Mouse (Mus musculus): Measurements from ENCODE around the gene Capn11. TPM values are rescaled to one million over a fixed set of nuclear protein-coding genes. Genes with fewer than 3 reads are reported as not detected.

Capn11 gene
- polyA plus RNA-seq, 1 experiment from 2014 or later = 0.95 TPM

DNA sequence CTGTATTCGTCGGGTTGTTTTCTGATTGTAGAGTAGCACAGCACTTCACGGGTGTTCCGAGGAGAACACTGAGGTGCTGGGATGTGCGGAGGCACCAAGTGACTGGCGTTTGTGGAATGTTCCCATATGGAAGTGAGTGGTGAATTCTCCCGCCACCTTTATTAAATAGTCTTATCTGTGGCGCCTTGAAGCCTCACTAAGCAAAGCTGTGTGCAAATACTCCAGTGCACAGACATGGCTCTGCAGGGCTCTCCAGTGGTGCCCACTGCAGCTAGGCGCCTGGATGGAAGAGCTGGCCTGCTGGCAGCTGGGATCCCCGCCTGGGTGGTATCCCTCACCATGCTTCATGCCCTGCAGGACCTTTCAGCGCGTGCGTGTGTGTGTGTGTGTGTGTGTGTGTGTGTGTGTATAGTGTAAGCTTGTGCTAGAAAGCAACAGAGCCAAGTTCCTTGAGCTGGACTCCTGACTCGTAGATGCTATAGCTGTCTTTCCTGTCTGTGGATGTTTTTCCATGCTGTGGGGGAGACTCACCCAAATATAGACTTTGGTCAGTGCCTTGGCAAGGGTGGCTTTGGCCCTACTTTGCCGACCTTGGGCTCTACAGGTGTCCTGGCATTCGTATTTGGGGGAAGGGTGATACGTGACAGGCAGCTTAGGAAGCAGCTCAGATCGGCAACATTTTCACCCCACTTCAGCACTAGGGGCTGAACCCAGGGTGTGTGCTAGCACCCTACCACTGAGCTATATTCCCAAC, 34.9 kb upstream of the Capn11 start:
- Histone ChIP-seq H3K4me1 (peaks cover 52% of the 10 kb centered on the region), H3K4me3 (no peak overlapping the region; the same call in 1 of the 2 replicates), H3K9me3 (no peaks in the 10 kb centered on the region), H3K27me3 (ENCODE audit: insufficient read depth, poor library complexity, severe bottlenecking) (no peaks in the 10 kb centered on the region), H3K27ac (peak overlapping the region; percentile 54), H3K36me3 (peaks cover 29% of the 10 kb centered on the region)
- 61% methylated on average over 18 of the region's 18 CpGs for WGBS
- DNase-seq (ENCODE audit: low spot score) = no peak

DNA sequence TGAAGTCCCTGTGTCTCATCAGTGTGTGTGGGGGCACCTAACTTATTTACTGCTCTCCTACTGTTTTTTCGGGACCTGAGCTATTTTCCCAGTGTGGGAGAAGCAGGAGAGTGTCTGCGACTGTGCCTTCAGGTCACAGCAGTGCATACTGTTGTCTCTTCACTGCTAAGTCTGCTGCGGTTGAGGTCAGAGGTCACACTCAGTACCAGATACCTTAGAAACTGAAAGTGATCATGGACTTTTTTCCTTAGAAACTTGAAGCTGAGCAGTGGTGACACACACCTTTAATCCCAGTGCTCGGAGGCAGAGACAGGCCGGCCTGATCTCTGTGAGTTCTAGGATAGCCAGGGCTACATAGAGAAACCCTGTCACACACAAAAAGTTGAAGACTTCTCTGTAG, 33.0 kb upstream of the Capn11 start:
- DNase-seq (ENCODE audit: low spot score) = no peak
- no peaks in the 10 kb centered on the region for H3K9me3 ChIP-seq
- peaks cover 14% of the 10 kb centered on the region; the same call in 1 of the 2 replicates for H3K36me3 ChIP-seq
- no peaks in the 10 kb centered on the region for H3K27me3 ChIP-seq (ENCODE audit: insufficient read depth, poor library complexity, severe bottlenecking)
- no peak overlapping the region for H3K4me3 ChIP-seq
- 0 out of 2 replicates have a peak overlapping the region, but pooled peaks have one; percentile 13 for H3K27ac ChIP-seq
- WGBS = 75% methylated on average over 5 of the region's 5 CpGs
- H3K4me1 ChIP-seq = peaks cover 64% of the 10 kb centered on the region

DNA sequence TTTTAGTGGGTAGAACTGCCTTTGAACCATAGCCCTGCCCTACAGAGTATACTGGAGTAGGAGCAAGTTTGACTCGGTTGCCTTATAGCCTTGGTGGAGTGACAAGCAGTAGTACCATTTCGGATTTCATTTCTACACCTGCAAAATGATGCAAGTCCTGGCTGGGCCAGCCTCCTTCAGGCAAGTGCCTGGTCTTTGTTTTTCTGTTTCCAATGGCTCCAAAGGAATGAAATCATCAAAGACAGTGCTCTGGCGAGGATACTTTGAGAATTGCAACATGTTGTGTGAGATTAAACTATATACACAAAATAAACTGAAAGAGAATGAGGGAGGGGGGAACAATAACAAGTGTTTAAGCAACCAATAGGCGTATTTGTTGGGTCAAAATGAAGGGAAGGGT, 30.9 kb upstream of the Capn11 start:
- Histone ChIP-seq H3K27me3 (ENCODE audit: insufficient read depth, poor library complexity, severe bottlenecking) (no peaks in the 10 kb centered on the region), H3K4me3 (no peak overlapping the region), H3K27ac (no peak overlapping the region), H3K9me3 (no peaks in the 10 kb centered on the region), H3K36me3 (no peaks in the 10 kb centered on the region), H3K4me1 (peaks cover 57% of the 10 kb centered on the region)
- 85% methylated on average over 4 of the region's 4 CpGs for WGBS
- DNase-seq (ENCODE audit: low spot score) = no peak

GRCm38 (mm10) chr17:45689120-45689519, 30.0 kb upstream of the Capn11 start:
- H3K36me3 ChIP-seq = no peaks in the 10 kb centered on the region
- H3K27ac ChIP-seq = peak overlapping the region; percentile 25; the same call in 1 of the 2 replicates
- H3K9me3 ChIP-seq = no peaks in the 10 kb centered on the region
- peaks cover 58% of the 10 kb centered on the region for H3K4me1 ChIP-seq
- no peak overlapping the region for H3K4me3 ChIP-seq
- no peak for DNase-seq (ENCODE audit: low spot score)
- H3K27me3 ChIP-seq (ENCODE audit: insufficient read depth, poor library complexity, severe bottlenecking) = no peaks in the 10 kb centered on the region
- WGBS = 84% methylated on average over 9 of the region's 9 CpGs

DNA sequence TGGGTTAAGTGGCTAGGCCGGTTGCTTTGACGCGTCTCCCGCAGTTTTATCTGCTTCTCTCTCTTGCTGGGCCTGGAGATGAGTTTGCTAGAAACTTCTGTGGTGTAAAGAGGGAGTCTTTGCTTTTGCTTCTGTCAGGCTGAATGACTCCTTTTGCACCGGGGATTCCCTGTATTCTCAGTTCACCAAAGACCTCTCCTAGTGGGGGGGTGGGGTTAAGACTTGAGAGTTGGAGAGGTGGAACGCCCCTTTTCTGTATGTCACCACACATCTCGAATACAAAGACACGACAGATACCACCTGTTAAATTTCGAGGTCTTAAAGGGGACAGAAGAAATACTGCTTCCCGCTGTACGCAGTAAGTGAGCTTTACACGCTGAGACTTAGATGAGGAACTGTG, 27.6 kb upstream of the Capn11 start, which contains the start of gene Tmem63b:
Gene Tmem63b (minus strand): TSS at position 190 of the 400 bp plus-strand sequence.
- no peaks in the 10 kb centered on the region for H3K36me3 ChIP-seq
- H3K4me3 ChIP-seq = peak within 1 kb of the TSS; percentile 89
- H3K4me1 ChIP-seq = peaks cover 40% of the 10 kb centered on the region
- no peak for DNase-seq (ENCODE audit: low spot score)
- no peaks in the 10 kb centered on the region for H3K9me3 ChIP-seq
- peak within 1 kb of the TSS; percentile 93 for H3K27ac ChIP-seq
- 10% methylated on average over 12 of the region's 12 CpGs for WGBS
- no peaks in the 10 kb centered on the region for H3K27me3 ChIP-seq (ENCODE audit: insufficient read depth, poor library complexity, severe bottlenecking)

- H3K36me3 ChIP-seq = no peaks in the 10 kb centered on the region
- WGBS = under 1% methylated on average over 38 of the region's 50 CpGs
- H3K27ac ChIP-seq = peak within 1 kb of the TSS; percentile 93
- no peaks in the 10 kb centered on the region for H3K27me3 ChIP-seq (ENCODE audit: insufficient read depth, poor library complexity, severe bottlenecking)
- H3K4me1 ChIP-seq = peaks cover 36% of the 10 kb centered on the region
- H3K9me3 ChIP-seq = no peaks in the 10 kb centered on the region
- DNase-seq (ENCODE audit: low spot score) = peak; percentile 96
- peak within 1 kb of the TSS; percentile 89 for H3K4me3 ChIP-seq
Measured at GRCm38 (mm10) chr17:45686093-45686619, 27.0 kb upstream of the Capn11 start, which contains the start of gene Mrpl14. Gene Mrpl14 (plus strand): TSS chr17:45686322.

GRCm38 (mm10) chr17:45685171-45686092, 26.3 kb upstream of the Capn11 start:
- H3K4me1 ChIP-seq = peaks cover 43% of the 10 kb centered on the region
- peak overlapping the region; percentile 93 for H3K27ac ChIP-seq
- no peak for DNase-seq (ENCODE audit: low spot score)
- H3K9me3 ChIP-seq = no peaks in the 10 kb centered on the region
- WGBS = under 1% methylated on average over 58 of the region's 58 CpGs
- H3K27me3 ChIP-seq (ENCODE audit: insufficient read depth, poor library complexity, severe bottlenecking) = no peaks in the 10 kb centered on the region
- H3K36me3 ChIP-seq = no peaks in the 10 kb centered on the region
- H3K4me3 ChIP-seq = peak overlapping the region; percentile 89

DNA sequence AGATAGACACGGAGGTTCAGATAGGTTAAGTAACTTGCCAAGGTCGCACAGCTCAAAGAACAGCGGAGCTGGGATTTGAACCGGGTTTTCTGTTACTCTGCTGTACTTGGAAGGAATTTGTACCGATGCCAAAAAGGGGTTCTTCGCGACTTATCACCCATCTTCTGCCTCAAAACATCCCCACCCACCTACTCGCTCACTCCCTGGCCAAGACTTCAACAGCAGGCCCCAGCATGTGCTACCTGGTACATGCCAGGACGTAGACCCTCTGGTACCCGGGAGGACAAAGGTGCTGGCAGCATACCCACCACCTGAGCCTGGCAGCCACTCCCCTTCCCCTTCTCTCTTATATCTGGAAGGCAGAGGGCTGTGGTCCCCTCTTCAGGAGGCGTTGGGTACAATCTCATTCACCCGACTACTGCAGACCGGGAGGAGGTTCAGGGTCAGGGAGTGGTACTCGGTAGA, 25.6 kb upstream of the Capn11 start:
- H3K9me3 ChIP-seq = no peaks in the 10 kb centered on the region
- WGBS = 24% methylated on average over 14 of the region's 14 CpGs
- H3K4me3 ChIP-seq = peak overlapping the region; percentile 89
- peaks cover 44% of the 10 kb centered on the region for H3K4me1 ChIP-seq
- H3K27ac ChIP-seq = peak overlapping the region; percentile 93
- no peak for DNase-seq (ENCODE audit: low spot score)
- no peaks in the 10 kb centered on the region for H3K36me3 ChIP-seq
- H3K27me3 ChIP-seq (ENCODE audit: insufficient read depth, poor library complexity, severe bottlenecking) = no peaks in the 10 kb centered on the region

DNA sequence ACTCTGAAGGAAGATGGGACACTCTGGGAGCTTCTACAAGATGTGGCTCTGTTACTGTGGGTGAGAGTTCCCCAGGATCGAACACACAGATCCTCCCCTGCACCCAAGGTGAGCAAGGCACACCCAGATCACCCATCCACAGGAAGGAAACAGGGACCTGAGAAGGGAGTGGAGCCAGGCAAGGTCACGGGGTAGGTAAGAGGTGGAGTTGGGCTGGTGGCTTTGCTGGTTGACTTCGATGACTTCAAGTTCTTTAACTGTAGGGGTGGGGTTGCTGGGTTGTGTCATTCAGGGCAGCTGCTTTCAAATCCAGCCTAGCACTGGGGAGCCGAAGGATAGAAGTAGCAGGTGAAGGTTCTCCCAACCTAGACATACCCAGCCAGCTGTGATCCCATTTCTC, 23.7 kb upstream of the Capn11 start:
- Histone ChIP-seq H3K4me1 (peaks cover 47% of the 10 kb centered on the region), H3K4me3 (no peak overlapping the region), H3K36me3 (peaks cover 9% of the 10 kb centered on the region), H3K9me3 (no peaks in the 10 kb centered on the region), H3K27ac (no peak overlapping the region), H3K27me3 (ENCODE audit: insufficient read depth, poor library complexity, severe bottlenecking) (no peaks in the 10 kb centered on the region)
- WGBS = 88% methylated on average over 4 of the region's 4 CpGs
- DNase-seq (ENCODE audit: low spot score) = no peak

DNA sequence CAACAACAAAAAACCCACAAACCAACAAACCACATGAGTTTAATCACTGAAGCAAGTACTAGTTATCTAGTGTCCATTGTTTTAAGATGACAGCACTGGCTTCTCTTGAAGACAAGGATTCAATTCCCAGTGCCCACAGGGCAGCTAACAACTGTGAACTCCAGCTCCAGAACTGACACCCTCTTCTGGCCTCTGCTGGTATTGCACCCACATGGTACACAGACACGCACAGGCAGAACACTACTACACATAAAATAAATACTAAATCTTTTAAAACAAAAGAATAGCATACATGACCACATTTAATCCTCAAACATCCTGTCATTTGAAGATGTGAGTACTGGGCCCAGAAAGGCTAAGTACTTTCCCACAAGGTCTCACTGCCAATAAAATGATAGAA, 22.5 kb upstream of the Capn11 start:
- no peak overlapping the region for H3K4me3 ChIP-seq
- peaks cover 37% of the 10 kb centered on the region for H3K4me1 ChIP-seq
- WGBS = 100% methylated on average over 1 of the region's 1 CpGs
- no peaks in the 10 kb centered on the region for H3K27me3 ChIP-seq (ENCODE audit: insufficient read depth, poor library complexity, severe bottlenecking)
- no peak for DNase-seq (ENCODE audit: low spot score)
- H3K9me3 ChIP-seq = no peaks in the 10 kb centered on the region
- H3K27ac ChIP-seq = no peak overlapping the region
- H3K36me3 ChIP-seq = peaks cover 19% of the 10 kb centered on the region

DNA sequence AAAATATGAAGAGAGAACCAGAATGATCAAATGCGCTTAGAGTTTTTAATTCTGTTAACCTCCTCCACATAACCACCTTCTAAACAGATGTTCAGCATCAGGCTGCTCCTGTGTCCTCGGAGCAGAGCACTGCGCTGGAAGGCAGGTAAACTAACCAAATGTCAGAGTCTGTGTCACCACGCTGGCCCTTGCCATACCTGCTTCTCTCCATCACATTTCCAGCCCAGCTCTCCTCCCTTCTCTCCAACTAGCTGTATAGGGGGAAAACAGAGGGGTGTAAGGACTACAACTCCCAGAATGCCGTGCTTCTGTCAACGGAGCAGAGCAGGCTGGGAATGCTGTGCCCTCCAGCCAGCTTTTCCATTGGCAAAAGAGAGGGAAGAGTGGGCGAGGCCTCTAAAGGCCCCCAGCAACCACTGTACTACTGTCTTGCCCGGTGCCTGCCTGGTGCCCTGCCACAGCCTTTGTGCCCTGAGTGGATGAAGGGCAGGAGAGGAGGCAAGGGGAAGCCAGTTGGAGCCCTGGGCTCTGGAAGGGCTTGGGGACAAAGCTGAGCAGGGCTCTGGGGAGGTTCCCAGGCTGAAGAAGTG, 21.4 kb upstream of the Capn11 start:
- DNase-seq (ENCODE audit: low spot score) = no peak
- Histone ChIP-seq H3K4me3 (peak overlapping the region; percentile 32), H3K4me1 (peaks cover 37% of the 10 kb centered on the region), H3K9me3 (no peaks in the 10 kb centered on the region), H3K27ac (peak overlapping the region; percentile 74), H3K27me3 (ENCODE audit: insufficient read depth, poor library complexity, severe bottlenecking) (no peaks in the 10 kb centered on the region), H3K36me3 (peaks cover 26% of the 10 kb centered on the region)
- 55% methylated on average over 8 of the region's 8 CpGs for WGBS

DNA sequence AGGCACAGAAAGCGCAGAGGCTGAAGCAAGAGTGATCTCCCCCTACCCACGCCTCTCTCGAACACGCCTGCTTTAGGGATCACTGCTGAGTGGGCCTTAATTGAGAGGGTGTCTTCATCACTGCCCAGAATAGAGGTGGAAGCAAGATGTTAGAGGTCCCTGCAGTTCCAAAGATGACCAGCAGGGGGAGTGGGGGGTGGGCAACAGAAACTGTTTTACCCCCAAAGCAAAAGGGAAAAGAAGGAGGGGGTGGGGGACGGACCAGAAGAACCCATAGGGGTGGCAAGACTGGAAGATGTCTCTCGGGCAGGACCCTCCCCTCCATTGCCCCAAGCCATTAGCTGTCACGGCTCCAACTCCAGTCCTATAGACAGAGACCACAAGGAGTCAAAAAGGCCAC, 19.0 kb upstream of the Capn11 start:
- no peaks in the 10 kb centered on the region for H3K27me3 ChIP-seq (ENCODE audit: insufficient read depth, poor library complexity, severe bottlenecking)
- 35% methylated on average over 7 of the region's 7 CpGs for WGBS
- no peaks in the 10 kb centered on the region for H3K9me3 ChIP-seq
- no peak overlapping the region for H3K27ac ChIP-seq
- no peak for DNase-seq (ENCODE audit: low spot score)
- peaks cover 50% of the 10 kb centered on the region for H3K36me3 ChIP-seq
- peaks cover 20% of the 10 kb centered on the region for H3K4me1 ChIP-seq
- H3K4me3 ChIP-seq = no peak overlapping the region
